Mouse (Mus musculus): ENCODE measurements at regions not wholly inside any gene's neighbourhood (a gene's known extent, or its start where the extent isn't known, plus 50 kb on each side); places are given as distances from the start of the nearest gene placed in this dataset.

GRCm38 (mm10) chr5:51917812-51918448 is 272.4 kb downstream of the Dhx15 start:
- peak; percentile 70 for DNase-seq

- no peak for DNase-seq
Observed at GRCm38 (mm10) chr5:51914731-51915130, 275.6 kb downstream of the Dhx15 start.

- DNase-seq: no peak
Observed at GRCm38 (mm10) chr5:51908861-51909260, 281.5 kb downstream of the Dhx15 start.

- DNase-seq: no peak
Observed at GRCm38 (mm10) chr5:51906315-51907109, 283.8 kb downstream of the Dhx15 start.

- no peak for DNase-seq
Observed at GRCm38 (mm10) chr5:51894159-51894558, 296.2 kb downstream of the Dhx15 start.

- no peak for DNase-seq
Observed at GRCm38 (mm10) chr5:51891341-51891740, 299.0 kb downstream of the Dhx15 start.

- DNase-seq: no peak
Observed at GRCm38 (mm10) chr5:51888404-51888803, 301.9 kb downstream of the Dhx15 start.

- DNase-seq: no peak
Observed at GRCm38 (mm10) chr5:51882594-51882993, 307.7 kb downstream of the Dhx15 start.

- DNase-seq: no peak
Observed at GRCm38 (mm10) chr5:51882173-51882572, 308.1 kb downstream of the Dhx15 start.

GRCm38 (mm10) chr5:51876846-51877245 is 309.3 kb upstream of the Ppargc1a start:
- no peak for DNase-seq

GRCm38 (mm10) chr5:51873571-51873970 is 306.0 kb upstream of the Ppargc1a start:
- no peak for DNase-seq

GRCm38 (mm10) chr5:51871735-51872134 is 304.2 kb upstream of the Ppargc1a start:
- DNase-seq: no peak

GRCm38 (mm10) chr5:51868223-51868713 is 300.7 kb upstream of the Ppargc1a start:
- no peak for DNase-seq

- no peak for DNase-seq
Observed at GRCm38 (mm10) chr5:51866002-51866401, 298.5 kb upstream of the Ppargc1a start.

- DNase-seq: no peak
Observed at GRCm38 (mm10) chr5:51860496-51860895, 293.0 kb upstream of the Ppargc1a start.

- no peak for DNase-seq
Observed at GRCm38 (mm10) chr5:51853456-51854124, 286.1 kb upstream of the Ppargc1a start.

GRCm38 (mm10) chr5:51850091-51850490 is 282.6 kb upstream of the Ppargc1a start:
- DNase-seq: no peak

- no peak for DNase-seq
Observed at GRCm38 (mm10) chr5:51849236-51849635, 281.7 kb upstream of the Ppargc1a start.

- no peak for DNase-seq
Observed at GRCm38 (mm10) chr5:51842189-51842588, 274.7 kb upstream of the Ppargc1a start.

- no peak for DNase-seq
Observed at GRCm38 (mm10) chr5:51841763-51842162, 274.2 kb upstream of the Ppargc1a start.

GRCm38 (mm10) chr5:51840638-51841329 is 273.3 kb upstream of the Ppargc1a start:
- DNase-seq: no peak

GRCm38 (mm10) chr5:51839292-51839691 is 271.8 kb upstream of the Ppargc1a start:
- no peak for DNase-seq

- DNase-seq: no peak
Observed at GRCm38 (mm10) chr5:51830551-51830950, 263.0 kb upstream of the Ppargc1a start.

Data from kidney, adult 8-10 months (tissue).